Mouse (Mus musculus): ENCODE measurements around the gene Slc6a13. TPM values are rescaled to one million over a fixed set of nuclear protein-coding genes. Genes with fewer than 3 reads are reported as not detected.

The Slc6a13 gene
- polyA plus RNA-seq, 1 experiment from 2014 or later = 3.2 TPM

Small RNA genes lying within 50 kb of the gene (microRNA-seq; reads per million reads assigned to microRNA genes)
- not detected for gene Gm24855

Other genes starting within 250 kb of the Slc6a13 start
- 10.7 and 11.7 TPM in 2 replicates for gene Mical3, start 169.2 kb upstream of the Slc6a13 start, polyA plus RNA-seq (2015; fragmentation: Nextera tagmentation; extraction: Ambion mirVana)
- gene Pex26, start 116.6 kb upstream of the Slc6a13 start, polyA plus RNA-seq (2015; fragmentation: Nextera tagmentation; extraction: Ambion mirVana) = 13.6 and 14.0 TPM in 2 replicates
- gene Tuba8, start 89.5 kb upstream of the Slc6a13 start, polyA plus RNA-seq (2015; fragmentation: Nextera tagmentation; extraction: Ambion mirVana) = 0.59 and 1.0 TPM in 2 replicates
- 3.3 and 3.5 TPM in 2 replicates for gene Usp18, start 54.3 kb upstream of the Slc6a13 start, polyA plus RNA-seq (2015; fragmentation: Nextera tagmentation; extraction: Ambion mirVana)
- gene Slc6a12, start 42.8 kb downstream of the Slc6a13 start, polyA plus RNA-seq (2015; fragmentation: Nextera tagmentation; extraction: Ambion mirVana) = 0.12 and 0.18 TPM in 2 replicates
- 0.18 and 0.30 TPM in 2 replicates for gene Iqsec3, start 173.5 kb downstream of the Slc6a13 start, polyA plus RNA-seq (2015; fragmentation: Nextera tagmentation; extraction: Ambion mirVana)

All from stomach, embryonic 15.5 days (tissue).